16 mouse cellular contexts compared by ENCODE assay signal in genomic region chr1:97926017-97926540, GRCm38 (mm10).
"Had no signal": no experiment of that assay in that cellular context is flagged by ENCODE, and none has a peak within 500 bp of the region (broad histone marks: within the 10 kb centered on the region; RNA-seq: fewer than 3 reads in every experiment).

No protein-coding gene starts in this region.

- ATAC-seq: midbrain, embryonic 15.5 days had no signal

- H3K4me2 ChIP-seq: hindbrain, embryonic 15.5 days; limb, embryonic 12.5 days; liver, embryonic 13.5 days; midbrain, embryonic 12.5 days; midbrain, embryonic 15.5 days; neural tube, embryonic 13.5 days; stomach, embryonic 15.5 days had no signal

- H3K27me3 ChIP-seq: hindbrain, embryonic 15.5 days; limb, embryonic 12.5 days; liver, embryonic 13.5 days; midbrain, embryonic 12.5 days; midbrain, embryonic 15.5 days; neural tube, embryonic 13.5 days; stomach, embryonic 15.5 days had no signal

- H3K36me3 ChIP-seq: hindbrain, embryonic 15.5 days; limb, embryonic 12.5 days; liver, embryonic 13.5 days; midbrain, embryonic 12.5 days; midbrain, embryonic 15.5 days; neural tube, embryonic 13.5 days; stomach, embryonic 15.5 days had no signal

- H3K4me3 ChIP-seq: hindbrain, embryonic 15.5 days; left cerebral cortex, adult 2 months; limb, embryonic 12.5 days; liver, embryonic 13.5 days; midbrain, embryonic 12.5 days; midbrain, embryonic 15.5 days; neural tube, embryonic 13.5 days; stomach, embryonic 15.5 days had no signal

- H3K9ac ChIP-seq: hindbrain, embryonic 15.5 days; limb, embryonic 12.5 days; liver, embryonic 13.5 days; midbrain, embryonic 12.5 days; midbrain, embryonic 15.5 days; neural tube, embryonic 13.5 days; stomach, embryonic 15.5 days had no signal

- H3K9me3 ChIP-seq: hindbrain, embryonic 15.5 days; limb, embryonic 12.5 days; liver, embryonic 13.5 days; midbrain, embryonic 12.5 days; midbrain, embryonic 15.5 days; neural tube, embryonic 13.5 days; stomach, embryonic 15.5 days had no signal

- DNase-seq: kidney, postnatal 10 days; kidney, postnatal 4 days; layer of hippocampus, postnatal 36 days; liver, embryonic 13.5 days; lung, adult 2 months; right cerebral cortex, postnatal 25 days; spleen, adult 18-20 months; thymus, postnatal 25 days had no signal

- H3K4me1 ChIP-seq: liver, embryonic 13.5 days; stomach, embryonic 15.5 days had no signal

- H3K27ac ChIP-seq: hindbrain, embryonic 15.5 days; left cerebral cortex, adult 2 months; limb, embryonic 12.5 days; liver, embryonic 13.5 days; macrophage; midbrain, embryonic 12.5 days; midbrain, embryonic 15.5 days; neural tube, embryonic 13.5 days; stomach, embryonic 15.5 days had no signal
